Mouse (Mus musculus) kidney, postnatal 25 days (tissue): ENCODE measurements around the gene Gm266.

Source experiments
- DNase-seq, 2 experiments: peaks; one replicate each; pipeline ENCODE4 v3.0.0; 2021; ENCODE audit warnings: mixed read lengths in 2 of 2

The Gm266 gene

GRCm38 (mm10) chr12:111503063-111503567 lies 17.5 kb upstream of the Gm266 start:
- DNase-seq: peak in 1 of 2 experiments; percentile 40

GRCm38 (mm10) chr12:111500725-111501124 lies 15.1 kb upstream of the Gm266 start:
- peak in 1 of 2 experiments; percentile 26 for DNase-seq

DNA sequence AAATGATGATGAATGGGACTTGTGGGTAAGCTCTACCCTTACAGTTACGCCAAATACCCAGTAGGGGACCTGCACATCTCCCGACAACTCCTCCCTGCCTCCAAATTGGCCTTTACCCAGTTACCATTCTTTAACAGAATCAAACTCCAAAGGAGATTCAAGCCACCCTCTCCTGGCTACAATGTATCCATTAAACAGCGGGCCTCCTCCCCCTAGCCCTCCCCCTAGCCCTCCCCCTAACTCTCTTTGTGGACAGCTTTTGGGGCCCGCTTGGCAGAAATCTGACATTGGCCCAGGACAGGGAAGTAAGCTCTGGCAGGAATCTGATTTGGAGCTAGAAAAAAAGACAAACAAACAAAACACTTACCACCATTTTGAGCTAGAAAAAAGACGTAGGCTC lies 14.0 kb upstream of the Gm266 start:
- peak in 1 of 2 experiments; percentile 19 for DNase-seq

- DNase-seq: peak; percentile 36 to 46
Measured at GRCm38 (mm10) chr12:111497076-111497475, 11.5 kb upstream of the Gm266 start.

DNA sequence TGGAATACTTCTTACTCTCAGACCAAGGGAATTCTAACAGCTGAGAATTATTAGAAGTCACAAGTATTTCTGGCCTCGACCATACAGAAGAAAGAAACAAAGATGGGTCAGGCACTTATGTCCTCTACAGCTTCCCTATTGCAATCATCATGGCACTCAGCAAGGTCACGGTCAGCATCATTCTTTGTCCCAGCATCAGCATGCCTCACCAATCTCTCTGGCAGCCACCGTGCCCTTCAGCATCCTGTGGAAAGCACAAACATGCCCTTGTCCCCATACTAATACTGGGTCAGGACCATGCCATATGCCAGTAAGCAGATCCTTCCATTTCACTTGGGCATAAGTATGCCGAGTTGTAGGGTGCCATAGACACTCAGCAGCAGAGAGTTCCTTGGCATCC lies 9.3 kb upstream of the Gm266 start:
- DNase-seq: no peak

- peak in 1 of 2 experiments; percentile 35 for DNase-seq
Measured at GRCm38 (mm10) chr12:111489261-111489865, 3.7 kb upstream of the Gm266 start.

DNA sequence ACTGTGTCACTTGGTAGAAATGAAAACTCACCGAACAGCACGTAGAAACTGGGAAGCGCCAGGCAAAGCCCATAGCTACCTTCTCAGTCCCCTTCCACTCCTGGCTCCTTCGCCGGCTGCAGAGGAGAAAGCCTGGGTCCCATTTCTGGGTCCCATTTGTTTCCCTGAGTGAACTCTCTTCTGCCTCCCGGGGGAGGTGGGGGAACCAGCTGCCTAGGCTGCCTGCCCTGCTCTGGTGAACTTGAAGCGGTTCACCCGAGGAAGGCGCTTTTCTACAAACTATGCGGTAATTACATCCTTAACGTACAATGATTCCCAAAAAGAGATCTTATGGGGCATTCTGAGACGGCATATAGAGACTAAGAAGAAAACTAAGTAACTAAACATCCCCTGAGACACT lies 832 bp upstream of the Gm266 start:
- no peak for DNase-seq

- no peak for DNase-seq
Measured at GRCm38 (mm10) chr12:111485046-111485651, 474 bp downstream of the Gm266 start.

- peak in 1 of 2 experiments; percentile 80 for DNase-seq
Measured at GRCm38 (mm10) chr12:111479917-111480316, 5.7 kb downstream of the Gm266 start.

GRCm38 (mm10) chr12:111478924-111479323 lies 6.7 kb downstream of the Gm266 start:
- DNase-seq: no peak

DNA sequence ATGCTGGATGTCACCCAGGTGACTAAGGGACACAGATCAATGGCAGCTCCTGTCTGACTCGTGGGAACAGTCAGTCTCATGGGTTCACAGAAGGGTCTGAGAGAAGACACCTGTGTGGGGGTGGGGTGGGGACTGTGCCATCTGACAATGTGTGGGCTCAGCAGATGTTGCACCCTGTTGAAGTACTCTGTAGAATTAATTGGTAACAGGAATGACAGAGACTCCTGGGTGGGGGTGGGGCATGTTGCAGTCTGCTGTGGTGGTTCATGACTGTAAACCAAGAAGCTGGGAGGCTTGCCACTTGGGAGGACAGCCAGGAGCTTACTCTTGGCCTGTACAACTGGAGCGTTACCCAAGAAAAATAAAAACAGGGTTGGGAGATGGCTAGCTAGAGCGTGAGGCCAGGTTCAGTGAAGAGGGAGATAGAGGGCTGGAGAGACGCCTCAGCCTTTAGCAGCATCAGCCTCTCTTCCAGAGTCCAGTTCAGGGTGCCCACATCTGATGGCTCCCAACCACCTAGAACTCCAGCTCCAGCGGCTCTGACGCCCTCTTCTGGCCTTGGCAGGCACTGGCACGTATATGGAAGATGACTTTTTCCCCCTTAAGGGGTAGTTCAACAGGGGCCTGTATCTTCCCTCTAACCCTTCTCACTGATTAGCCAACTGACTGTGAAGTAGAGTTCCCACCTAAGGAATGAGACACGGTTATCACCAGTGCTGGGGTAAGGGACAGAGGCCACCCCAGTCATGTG lies 10.6 kb downstream of the Gm266 start:
- DNase-seq: peak; percentile 80

DNA sequence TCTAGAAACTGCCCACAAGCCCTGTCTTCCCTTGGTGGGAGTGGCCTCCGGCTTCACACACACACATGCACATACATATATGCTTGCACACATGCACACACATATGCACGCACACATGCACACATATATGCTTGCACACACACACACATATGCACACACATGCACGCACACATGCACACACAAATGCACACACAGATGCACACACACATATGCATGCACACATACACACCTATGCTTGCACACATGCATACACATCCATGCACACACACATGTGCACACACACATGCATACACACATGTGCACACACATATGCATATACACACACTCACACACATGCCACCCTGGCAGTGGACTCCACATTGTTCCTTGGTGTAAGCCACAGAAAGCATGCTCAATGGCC lies 11.2 kb downstream of the Gm266 start:
- no peak for DNase-seq

- DNase-seq: no peak
Measured at GRCm38 (mm10) chr12:111472886-111473285, 12.7 kb downstream of the Gm266 start.

DNA sequence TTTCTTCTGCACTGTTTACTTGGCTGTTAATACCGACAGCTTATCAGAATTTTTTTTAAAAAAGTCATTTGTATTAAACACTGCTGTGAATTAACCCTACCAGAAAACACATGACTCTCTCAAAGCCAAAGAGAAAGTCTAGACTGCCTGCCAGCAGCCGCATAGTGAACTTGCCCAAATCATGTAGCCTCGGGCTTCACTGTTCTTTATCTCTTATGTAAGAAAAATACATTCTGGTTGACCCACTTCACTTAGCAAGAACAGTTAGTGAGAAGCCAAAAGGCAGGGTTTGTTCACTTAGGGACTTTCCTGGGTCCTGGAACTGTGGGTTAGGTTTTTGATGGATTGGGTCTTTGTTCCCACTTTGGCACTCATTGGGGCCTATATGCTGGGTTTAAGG lies 13.9 kb downstream of the Gm266 start:
- DNase-seq: no peak

DNA sequence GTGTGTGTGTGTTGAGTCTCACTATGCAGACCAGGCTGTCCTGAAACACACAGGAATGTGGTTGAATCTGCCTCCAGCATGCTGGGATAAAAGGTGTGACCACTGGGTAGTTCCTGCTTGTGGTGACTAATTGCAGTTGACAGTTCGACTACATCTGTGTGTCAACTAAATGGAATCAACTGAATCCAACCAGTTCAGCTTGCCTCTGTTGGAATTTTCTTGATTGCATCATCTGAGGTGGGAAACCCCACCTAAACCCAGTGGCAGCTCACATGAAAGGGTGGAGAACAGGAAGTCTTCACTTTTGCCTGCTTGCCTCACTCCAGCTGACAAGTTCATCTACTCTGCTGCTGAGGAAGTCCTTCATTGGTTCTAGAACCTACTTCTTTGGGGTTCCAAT lies 14.5 kb downstream of the Gm266 start:
- no peak for DNase-seq

DNA sequence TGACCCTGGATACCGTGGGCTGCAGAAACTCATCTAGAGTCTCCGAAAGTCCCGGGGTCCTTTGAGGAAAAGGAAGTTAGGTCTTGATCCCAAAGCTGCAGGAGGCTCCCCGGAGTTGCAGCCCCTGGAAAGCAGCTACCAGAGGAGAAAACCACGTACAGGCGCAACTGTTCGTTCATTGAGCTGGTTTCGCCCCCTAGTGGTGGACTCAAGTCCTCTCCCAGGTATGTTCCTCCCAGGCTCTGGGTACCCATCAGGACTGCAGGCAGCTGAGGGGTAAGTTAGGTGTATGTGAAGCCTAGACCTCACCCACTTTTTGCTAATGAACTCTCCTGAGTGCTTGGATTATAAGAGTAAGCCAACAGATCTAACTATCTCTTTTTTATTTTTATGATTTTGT lies 16.1 kb downstream of the Gm266 start:
- DNase-seq: peak; percentile 83 to 89

GRCm38 (mm10) chr12:111468206-111468605 lies 17.4 kb downstream of the Gm266 start:
- no peak for DNase-seq

GRCm38 (mm10) chr12:111466369-111466768 lies 19.3 kb downstream of the Gm266 start:
- no peak for DNase-seq

DNA sequence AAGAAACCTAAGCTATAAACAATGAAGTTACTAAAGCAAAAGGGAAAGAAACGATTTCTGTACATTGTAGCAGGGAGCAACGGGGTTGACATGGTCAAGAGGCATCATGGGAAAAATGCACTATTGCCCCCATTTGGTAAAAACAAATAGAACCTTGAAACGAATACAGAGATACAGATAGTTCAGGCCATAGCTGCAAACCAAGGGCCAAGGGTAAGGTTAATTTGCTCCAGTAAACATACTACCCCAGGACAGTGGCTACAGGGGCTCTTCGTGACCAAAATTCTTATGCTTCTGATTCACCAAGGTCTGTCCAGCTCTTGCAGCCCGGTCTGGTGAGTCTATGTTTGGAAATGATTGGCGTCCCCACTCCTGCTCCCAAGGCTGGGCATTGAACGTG lies 22.1 kb downstream of the Gm266 start:
- DNase-seq: no peak

- DNase-seq: peak in 1 of 2 experiments; percentile 22
Measured at GRCm38 (mm10) chr12:111457742-111458141, 27.9 kb downstream of the Gm266 start.

DNA sequence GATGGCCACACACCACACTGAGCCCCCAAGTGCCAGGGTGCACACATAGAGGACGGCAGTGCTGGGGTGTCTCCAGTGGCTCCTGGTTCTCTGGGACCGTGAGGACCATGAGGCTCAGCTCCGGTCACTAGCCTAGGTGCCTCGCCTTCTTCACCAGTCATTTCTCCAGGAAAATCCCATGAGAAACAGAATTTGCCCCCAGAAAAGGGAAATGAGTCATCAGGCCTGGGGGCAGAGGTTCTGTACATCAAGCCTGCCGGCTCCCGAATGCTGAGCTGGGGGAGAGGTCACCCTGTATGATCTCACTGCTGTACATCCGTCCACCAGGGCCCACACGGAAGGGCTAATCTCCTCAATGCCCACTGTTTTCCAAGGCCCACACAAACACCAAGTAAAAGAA lies 29.8 kb downstream of the Gm266 start:
- no peak for DNase-seq

GRCm38 (mm10) chr12:111455311-111455846 lies 30.2 kb downstream of the Gm266 start:
- DNase-seq: peak; percentile 40 to 62

DNA sequence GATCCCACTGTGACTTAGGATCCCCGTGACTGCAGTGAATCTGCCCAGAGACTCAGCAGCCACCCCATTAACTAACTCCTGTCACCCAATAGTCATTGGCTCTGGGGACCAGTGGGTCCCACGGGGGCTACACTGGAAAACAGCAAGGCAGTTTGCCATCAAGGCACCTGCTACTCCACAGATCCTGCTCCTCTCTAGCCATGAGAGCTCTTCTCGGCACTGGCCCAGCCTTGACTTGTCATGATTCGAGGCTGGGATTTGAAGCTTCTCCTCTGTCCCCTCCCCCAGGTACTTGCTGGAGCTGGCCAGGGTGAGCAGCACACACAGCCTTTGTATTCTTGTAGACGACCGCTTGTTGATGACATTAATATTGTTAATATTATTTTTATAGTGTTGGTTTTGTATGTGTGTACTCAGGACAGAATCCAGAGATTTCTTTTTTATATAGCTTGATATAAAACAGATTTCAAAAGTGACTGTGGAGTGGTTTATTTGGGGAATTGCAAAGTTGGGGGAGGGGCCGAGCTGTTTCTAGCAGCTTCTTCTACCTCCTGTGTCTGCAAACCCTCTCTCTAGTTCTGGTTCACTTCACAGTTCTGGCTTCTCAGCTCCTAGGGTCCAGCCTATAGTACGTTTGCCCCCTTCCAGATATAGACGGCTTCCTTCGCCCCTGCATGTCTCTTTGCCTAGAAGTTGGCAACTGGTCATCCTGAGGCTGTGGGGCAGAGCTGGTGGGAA lies 30.9 kb downstream of the Gm266 start:
- no peak for DNase-seq
